Mouse (Mus musculus) cerebellum, adult 2 months (tissue): Measurements from ENCODE around the gene Aamp.

Experiments used
- CTCF ChIP-seq: fragments of 200-500 bp; IDR thresholded peaks from 2 replicates; pipeline ENCODE4 v1.5.1; 2011; ENCODE audit warnings: low read depth, mild to moderate bottlenecking, control low read depth, low read length, moderate library complexity, borderline replicate concordance; ENCODE audit not compliant: insufficient read depth
- POLR2A ChIP-seq: fragments of 200-500 bp; IDR thresholded peaks from 2 replicates; pipeline ENCODE4 v1.6.1; 2011; ENCODE audit warnings: low read length, control low read depth, borderline replicate concordance; ENCODE audit not compliant: insufficient read depth

DNA sequence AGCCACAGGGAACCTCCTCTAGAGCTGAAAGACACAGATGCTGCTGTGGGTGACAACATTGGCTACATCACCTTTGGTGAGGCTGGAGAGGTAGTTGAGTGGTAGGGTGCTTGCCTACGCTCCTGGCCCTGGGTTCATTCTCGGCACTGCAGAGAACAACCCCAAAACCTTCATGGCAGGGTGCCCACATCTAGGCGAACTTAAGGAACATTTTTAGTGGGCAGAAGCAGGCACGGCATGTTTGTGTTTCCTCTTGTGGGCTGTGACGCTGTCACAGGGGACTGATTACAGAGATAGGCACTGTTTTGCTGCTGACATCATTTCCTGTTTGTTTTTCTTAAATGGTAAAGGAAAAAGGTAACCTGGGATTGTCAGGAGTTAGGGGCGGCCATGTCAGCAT, 22.0 kb downstream of the Aamp start:
- TF ChIP-seq CTCF: no peak
- no peak for TF ChIP-seq POLR2A
